Mouse (Mus musculus) limb, embryonic 14.5 days (tissue): Measurements from ENCODE around the gene Nr6a1. TPM values are rescaled to one million over a fixed set of nuclear protein-coding genes. Genes with fewer than 3 reads are reported as not detected.

ENCODE experiments used
- ATAC-seq: fragments of 200-750 bp; cut with Nextera tagmentation; 2 replicates; pipeline ENCODE4 v1.8.0; 2017; ENCODE audit warnings: low read depth, moderate number of reproducible peaks, moderate TSS enrichment; ENCODE audit not compliant: low FRiP score
- DNase-seq: peaks from one replicate; pipeline ENCODE4 v3.0.0-alpha.2; 2015; ENCODE audit warnings: low spot score
- H3K27ac ChIP-seq: fragments of 300-500 bp; sonication (generic); replicated peaks from 2 replicates; pipeline ENCODE4 v1.5.1; 2014; ENCODE audit warnings: low read depth, mild to moderate bottlenecking, low read length, moderate library complexity, mixed read lengths
- H3K27me3 ChIP-seq: fragments of 300-500 bp; sonication (generic); 2 replicates; pipeline ENCODE4 v1.6.1; 2014; ENCODE audit warnings: low read length, mixed read lengths; ENCODE audit not compliant: control insufficient read depth, insufficient read depth
- H3K36me3 ChIP-seq: fragments of 300-500 bp; sonication (generic); 2 replicates; pipeline ENCODE4 v1.6.1; 2014; ENCODE audit warnings: mild to moderate bottlenecking, low read length, moderate library complexity, mixed read lengths; ENCODE audit not compliant: control insufficient read depth, insufficient read depth
- H3K4me1 ChIP-seq: fragments of 300-500 bp; sonication (generic); 2 replicates; pipeline ENCODE4 v1.6.1; 2014; ENCODE audit warnings: antibody characterized with exemption, low read length, mixed read lengths; ENCODE audit not compliant: control insufficient read depth, insufficient read depth
- H3K4me2 ChIP-seq: fragments of 300-500 bp; sonication (generic); replicated peaks from 2 replicates; pipeline ENCODE4 v1.6.1; 2014; ENCODE audit warnings: low read depth, mild to moderate bottlenecking, low read length, moderate library complexity; ENCODE audit not compliant: severe bottlenecking
- H3K4me3 ChIP-seq: fragments of 300-500 bp; sonication (generic); replicated peaks from 2 replicates; pipeline ENCODE4 v1.5.1; 2014; ENCODE audit warnings: low read length
- H3K9ac ChIP-seq: fragments of 300-500 bp; sonication (generic); 2 replicates; pipeline ENCODE4 v1.6.1; 2014; ENCODE audit warnings: mild to moderate bottlenecking, low read depth, low read length, moderate library complexity; ENCODE audit not compliant: severe bottlenecking
- H3K9me3 ChIP-seq: fragments of 300-500 bp; sonication (generic); 2 replicates; pipeline ENCODE4 v1.6.1; 2016; ENCODE audit warnings: low read length; ENCODE audit not compliant: control insufficient read depth
- POLR2A ChIP-seq: fragments of 200-500 bp; IDR thresholded peaks from 2 replicates; pipeline ENCODE4 v1.8.0; 2012; ENCODE audit warnings: inconsistent platforms, mild to moderate bottlenecking, moderate library complexity, borderline replicate concordance; ENCODE audit not compliant: insufficient read depth, insufficient read length; ENCODE audit errors: extremely low read depth
- WGBS: fragments of 180-500 bp; shearing (Covaris S2); extraction: QIAGEN DNeasy Blood & Tissue Kit; methylation state at CpG from one replicate; pipeline ENCODE4 v1.1.7; 2014; 5-methylcytosine and 5-hydroxymethylcytosine counted together
- polyA plus RNA-seq, 2 experiments: library from polyadenylated mRNA; depleted of rRNA in 1 of 2; stranded (reverse) in 1 of 2; unstranded in 1 of 2; fragments of >200 nt; fragmentation: Nextera tagmentation in 1 of 2; extraction: Ambion mirVana in 1 of 2; gene quantifications; 2 replicates each; pipeline versions ENCODE4 v1.2.1 to v1.2.3; 2012 to 2014

Gene Nr6a1
- polyA plus RNA-seq, 2 experiments, result 1.2 to 2.4 TPM

DNA sequence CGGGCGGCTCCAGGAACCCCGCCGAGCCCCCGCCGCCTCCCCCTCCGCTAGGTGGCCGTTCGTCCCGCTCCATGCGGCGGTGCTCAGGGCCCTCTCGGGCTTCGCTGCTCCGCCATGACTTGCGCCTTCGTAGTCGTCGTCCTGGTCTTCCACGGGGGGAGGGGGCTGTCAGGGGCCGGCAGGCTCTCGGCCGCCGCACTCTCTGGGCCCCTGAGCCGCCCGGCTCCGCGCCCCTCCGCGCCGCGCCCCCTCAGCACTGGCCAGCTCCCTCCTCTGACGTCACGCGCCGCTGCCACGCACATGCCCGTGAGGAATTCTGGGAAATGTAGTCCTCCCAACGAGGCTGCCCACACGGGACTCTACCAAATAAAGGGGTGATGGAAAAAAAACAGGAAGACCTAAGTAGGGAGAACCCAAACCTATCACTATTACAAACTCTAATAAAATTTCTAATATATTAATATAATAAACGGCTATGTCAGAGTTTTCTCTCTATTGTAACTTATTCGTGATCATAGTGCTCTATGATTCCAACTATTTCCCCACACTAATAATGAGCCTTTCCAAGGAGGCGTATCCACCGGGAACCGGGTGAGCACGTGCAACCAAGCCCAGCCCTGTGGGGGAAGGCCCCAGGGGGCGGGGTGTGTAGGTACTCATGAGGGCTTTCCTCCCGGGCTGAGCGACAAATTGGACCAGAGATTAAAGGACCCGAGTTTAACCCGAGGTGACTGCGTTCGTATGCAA is 1.2 kb downstream of the Nr6a1 start:
- peaks cover 11% of the 10 kb centered on the region for H3K4me1 ChIP-seq
- peak overlapping the region; percentile 50 for H3K9ac ChIP-seq
- H3K36me3 ChIP-seq, result no peaks in the 10 kb centered on the region
- no peaks in the 10 kb centered on the region for H3K9me3 ChIP-seq
- peak; percentile 95 for DNase-seq
- ATAC-seq, result peak; percentile 95
- H3K27me3 ChIP-seq, result peaks cover 21% of the 10 kb centered on the region
- 0 out of 2 replicates have a peak, but pooled peaks have one; percentile 49 for TF ChIP-seq POLR2A
- H3K4me3 ChIP-seq, result peak overlapping the region; percentile 75
- H3K27ac ChIP-seq, result no peak overlapping the region
- under 1% methylated on average over 33 of the region's 53 CpGs for WGBS
- H3K4me2 ChIP-seq, result peak overlapping the region; percentile 96

DNA sequence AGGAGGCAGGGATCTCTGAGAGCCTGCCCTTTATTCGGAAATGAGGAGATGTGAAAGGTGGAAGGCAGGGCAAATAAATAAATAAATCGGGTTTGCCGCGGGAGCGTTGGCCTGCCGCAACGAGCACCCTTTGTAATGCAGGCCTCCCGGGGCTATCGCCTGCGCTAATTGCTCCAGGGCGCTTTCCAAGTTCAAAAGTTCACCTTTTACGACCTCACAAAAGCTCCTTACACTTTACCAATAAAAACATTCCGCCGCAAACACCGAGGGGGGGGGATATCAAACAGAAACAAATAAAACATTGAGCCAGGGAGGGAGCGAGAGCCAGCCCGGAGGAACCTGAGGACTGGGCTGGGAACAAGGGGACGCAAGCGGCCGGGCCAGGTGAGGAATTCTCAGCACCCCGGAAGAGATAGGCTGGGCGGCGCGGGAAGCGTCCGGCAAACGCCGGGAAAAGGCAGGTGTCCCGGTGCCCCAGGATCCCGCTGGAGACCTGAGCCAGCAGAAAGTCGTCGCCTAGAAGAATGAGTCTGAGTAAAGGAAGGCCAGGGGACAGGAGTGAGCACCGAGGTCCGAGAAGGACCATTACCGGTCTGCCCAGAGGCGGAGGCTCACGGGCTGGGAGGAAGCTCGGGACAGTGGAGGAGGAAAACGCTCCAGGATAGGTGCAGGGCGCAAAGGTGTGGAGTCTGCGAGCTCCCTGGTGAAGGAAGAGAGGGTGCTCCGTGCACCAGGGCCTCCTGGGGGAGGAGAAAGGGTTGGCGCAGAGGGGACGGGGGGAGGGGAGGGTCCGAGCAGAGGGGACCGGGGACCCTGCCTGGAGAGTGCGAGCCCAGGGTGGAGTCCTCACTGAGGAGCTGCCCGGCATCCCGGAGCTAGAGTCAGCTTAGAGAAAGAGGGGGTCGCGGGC is 2.1 kb downstream of the Nr6a1 start:
- Histone ChIP-seq H3K27me3 (peaks cover 21% of the 10 kb centered on the region), H3K9me3 (no peaks in the 10 kb centered on the region), H3K36me3 (no peaks in the 10 kb centered on the region), H3K9ac (peak overlapping the region; percentile 50), H3K4me3 (peak overlapping the region; percentile 75), H3K4me1 (peaks cover 10% of the 10 kb centered on the region), H3K27ac (no peak overlapping the region), H3K4me2 (peak overlapping the region; percentile 96)
- DNase-seq (no peak), ATAC-seq (peak; percentile 27; the same call in 1 of the 2 replicates)
- no peak for TF ChIP-seq POLR2A
- WGBS, result 1% methylated on average over 45 of the region's 51 CpGs

DNA sequence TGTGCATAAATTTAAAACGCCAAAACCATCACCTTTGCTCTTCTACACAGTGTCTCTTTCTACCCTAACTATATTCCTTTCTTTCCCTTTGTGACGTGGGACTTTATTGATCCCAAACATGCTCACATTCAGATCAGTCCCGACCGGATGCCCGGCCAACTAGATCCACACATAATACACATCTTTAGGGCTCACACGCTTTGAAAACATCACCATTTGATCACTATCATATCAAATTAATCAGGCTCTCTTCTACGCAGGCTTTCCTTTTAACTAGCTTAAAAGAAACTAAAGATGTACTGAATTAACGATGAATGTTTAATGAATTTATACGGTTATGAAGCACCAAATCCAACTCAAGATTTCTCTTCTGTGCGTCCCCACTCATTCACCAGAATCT is 2.9 kb downstream of the Nr6a1 start:
- Histone ChIP-seq H3K9ac (no peak overlapping the region), H3K4me1 (peaks cover 10% of the 10 kb centered on the region), H3K9me3 (no peaks in the 10 kb centered on the region), H3K36me3 (no peaks in the 10 kb centered on the region), H3K27me3 (peaks cover 21% of the 10 kb centered on the region), H3K27ac (no peak overlapping the region), H3K4me2 (peak overlapping the region; percentile 96), H3K4me3 (peak overlapping the region; percentile 75)
- WGBS, result 8% methylated on average over 10 of the region's 10 CpGs
- no peak for TF ChIP-seq POLR2A
- DNase-seq, result no peak
- ATAC-seq, result no peak

- no peaks in the 10 kb centered on the region for H3K9me3 ChIP-seq
- H3K27ac ChIP-seq, result no peak overlapping the region
- H3K4me1 ChIP-seq, result peaks cover 10% of the 10 kb centered on the region
- WGBS, result 51% methylated on average over 2 of the region's 2 CpGs
- no peak overlapping the region for H3K9ac ChIP-seq
- peaks cover 21% of the 10 kb centered on the region for H3K27me3 ChIP-seq
- no peak overlapping the region for H3K4me3 ChIP-seq
- no peak for DNase-seq
- no peaks in the 10 kb centered on the region for H3K36me3 ChIP-seq
- no peak overlapping the region for H3K4me2 ChIP-seq
- no peak for ATAC-seq
- no peak for TF ChIP-seq POLR2A
Measured at GRCm38 (mm10) chr2:38923911-38924310, 3.6 kb downstream of the Nr6a1 start.

GRCm38 (mm10) chr2:38923471-38923870 is 4.0 kb downstream of the Nr6a1 start:
- Histone ChIP-seq H3K4me3 (no peak overlapping the region), H3K36me3 (no peaks in the 10 kb centered on the region), H3K9ac (no peak overlapping the region), H3K4me1 (peaks cover 10% of the 10 kb centered on the region), H3K4me2 (no peak overlapping the region), H3K27ac (no peak overlapping the region), H3K27me3 (peaks cover 21% of the 10 kb centered on the region), H3K9me3 (no peaks in the 10 kb centered on the region)
- ATAC-seq, result no peak
- TF ChIP-seq POLR2A, result no peak
- DNase-seq, result no peak
- WGBS, result 20% methylated on average over 3 of the region's 3 CpGs
